Mouse (Mus musculus) gastrocnemius, adult 2 months (tissue): ENCODE results near the gene Rnf126. TPM values are rescaled to one million over a fixed set of nuclear protein-coding genes. Genes with fewer than 3 reads are reported as not detected.
A peak's percentile ranks its signal among the peaks of the same experiment; 100 is the strongest.

Source experiments
- DNase-seq: peaks from one replicate; pipeline ENCODE4 v3.0.0; 2022
- H3K27ac ChIP-seq: fragments of 200-600 bp; 2 replicates; pipeline ENCODE4 v1.8.1; 2022; ENCODE audit warnings: mild to moderate bottlenecking
- H3K4me3 ChIP-seq: fragments of 200-600 bp; 2 replicates; pipeline ENCODE4 v1.8.1; 2022; ENCODE audit warnings: mild to moderate bottlenecking, moderate library complexity
- CTCF ChIP-seq: fragments of 200-600 bp; IDR thresholded peaks from 2 replicates; pipeline ENCODE4 v1.8.1; 2022; ENCODE audit warnings: antibody characterized with exemption, mild to moderate bottlenecking, moderate library complexity
- intact Hi-C: fragments of 180-260 bp; cut with DNase I; formaldehyde crosslinking; loops from one replicate; pipeline ENCODE4 v1.15.1; 2025
- total RNA-seq, 2 experiments: library from RNA; stranded (reverse); gene quantifications; 2 replicates each; pipeline ENCODE4 v1.2.3; 2021

The Rnf126 gene
- total RNA-seq, 2 experiments from 2014 or later, result 46.1 to 53.6 TPM

DNA sequence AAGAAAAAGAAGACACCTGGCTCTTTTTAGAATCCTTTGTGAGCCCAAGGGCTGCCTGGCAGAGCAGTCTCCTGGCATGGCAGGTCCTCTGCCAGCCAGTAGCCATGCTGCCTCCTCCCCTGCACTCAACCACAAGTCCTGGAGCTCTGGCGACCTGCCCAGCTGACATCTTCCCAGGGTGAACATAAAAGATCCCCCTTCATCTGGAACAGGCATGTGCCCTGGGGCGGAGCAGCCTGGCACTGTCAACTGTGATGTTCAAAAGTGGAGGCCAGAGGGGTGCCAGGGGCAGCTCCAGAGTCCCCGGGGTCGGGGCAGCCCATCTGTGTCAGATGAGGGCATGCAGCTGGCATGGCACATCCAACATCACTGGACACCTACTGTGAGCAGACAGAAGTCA, 51.8 kb downstream of the Rnf126 start:
- no peak for DNase-seq
- H3K27ac ChIP-seq, result no peak overlapping the region
- intact Hi-C loops, result loop anchor here (5.0 kb wide), 1 partner anchor 67 kb away; no protein-coding TSS in a partner anchor
- no peak for TF ChIP-seq CTCF
- H3K4me3 ChIP-seq, result no peak overlapping the region

DNA sequence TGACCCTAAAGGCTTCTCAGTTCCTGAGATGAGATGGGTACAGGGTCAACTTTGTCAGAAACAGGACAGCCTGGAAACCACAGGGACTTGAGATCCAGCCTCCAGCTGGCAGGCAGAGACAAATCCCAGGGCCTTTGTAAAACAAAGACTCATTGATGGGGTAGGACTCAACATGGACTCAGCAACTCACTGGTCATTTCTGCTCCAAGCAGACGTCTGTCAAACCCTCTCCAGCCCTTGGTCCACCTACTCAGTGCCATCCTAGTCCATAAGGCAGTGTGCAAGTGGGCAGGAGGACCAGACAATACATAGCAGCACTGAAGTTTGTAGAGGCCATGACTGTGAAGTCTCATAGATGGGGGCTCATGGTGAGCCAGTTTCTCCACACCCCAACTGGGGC, 53.6 kb downstream of the Rnf126 start:
- intact Hi-C loops, result loop anchor here (5.0 kb wide), 1 partner anchor 69 kb away; no protein-coding TSS in a partner anchor
- H3K4me3 ChIP-seq, result no peak overlapping the region
- no peak for TF ChIP-seq CTCF
- H3K27ac ChIP-seq, result no peak overlapping the region
- no peak for DNase-seq

DNA sequence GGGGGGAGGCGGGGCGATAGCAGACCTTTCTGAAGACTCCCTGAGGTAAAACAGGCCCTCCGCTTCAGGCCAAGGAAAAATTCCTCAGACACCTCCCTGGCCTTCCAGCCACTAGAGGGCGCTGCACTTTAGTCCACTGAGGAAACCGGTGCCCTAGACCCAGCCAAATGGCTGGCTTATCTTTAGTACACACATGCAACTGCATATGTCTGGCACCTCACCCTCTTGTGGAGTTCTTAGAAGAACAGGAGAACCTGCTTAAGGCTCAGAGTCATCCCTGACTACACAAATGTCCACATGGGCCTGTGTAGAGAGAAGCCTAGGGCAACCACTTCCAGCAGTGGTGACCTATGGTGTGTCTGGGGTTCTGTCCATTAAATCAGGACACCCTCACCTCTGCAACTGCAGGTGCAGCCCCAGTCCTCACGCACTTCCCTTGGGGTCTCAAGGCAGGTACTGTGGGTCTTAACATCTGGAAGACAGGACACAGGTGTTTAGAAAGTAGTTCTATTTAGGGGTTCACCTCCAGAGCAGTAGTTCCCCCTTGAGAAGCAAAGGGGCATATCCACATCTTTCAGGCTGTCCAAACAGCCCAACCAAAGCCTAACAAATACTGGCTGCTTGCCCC, 54.1 kb downstream of the Rnf126 start:
- H3K27ac ChIP-seq, result no peak overlapping the region
- intact Hi-C loops, result loop anchor here (5.0 kb wide), 1 partner anchor 70 kb away; no protein-coding TSS in a partner anchor
- H3K4me3 ChIP-seq, result no peak overlapping the region
- peak; percentile 89 for DNase-seq
- peak; percentile 74 for TF ChIP-seq CTCF

DNA sequence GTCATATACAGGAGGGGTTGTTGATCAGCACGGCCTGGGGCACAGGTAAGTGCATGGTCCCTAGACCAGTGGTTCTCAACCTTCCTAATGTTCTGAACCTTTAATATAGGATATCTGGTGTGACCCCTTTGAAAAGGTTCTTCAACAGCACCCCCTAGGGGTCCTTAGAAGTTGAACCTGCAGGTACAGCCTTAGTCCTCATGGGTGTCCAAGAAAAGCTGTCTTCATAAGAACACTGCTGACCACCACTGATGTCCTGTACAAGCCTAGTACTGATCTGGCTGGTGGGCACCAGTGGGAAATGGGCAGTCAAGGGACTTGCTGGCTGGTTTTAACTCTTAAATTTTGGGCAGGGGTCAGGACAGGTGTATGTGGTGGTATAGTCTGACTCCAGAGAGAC, 54.7 kb downstream of the Rnf126 start:
- TF ChIP-seq CTCF, result peak; percentile 47
- DNase-seq, result peak; percentile 17
- Histone ChIP-seq H3K4me3 (no peak overlapping the region), H3K27ac (no peak overlapping the region)
- intact Hi-C loops, result loop anchor here (5.0 kb wide), 1 partner anchor 70 kb away; no protein-coding TSS in a partner anchor

DNA sequence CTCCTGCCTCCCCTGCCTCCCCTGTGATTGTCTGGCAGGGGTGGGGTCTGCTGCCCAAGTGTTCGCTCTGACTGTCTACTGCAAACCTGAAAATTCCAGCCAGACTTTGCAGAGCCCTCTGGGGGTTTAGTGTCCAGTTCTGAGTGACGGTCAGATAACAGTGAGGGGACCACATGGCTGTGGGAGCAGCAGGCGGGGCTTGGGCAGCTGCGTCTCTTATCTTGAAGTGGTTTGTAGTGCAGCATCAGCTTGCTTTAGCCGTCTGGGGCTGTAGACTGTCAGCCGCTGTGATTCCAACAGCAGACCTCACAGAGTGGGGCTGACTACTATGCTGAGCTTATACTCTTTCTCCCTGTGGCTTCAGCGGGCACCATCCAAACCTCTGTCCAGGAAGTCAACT, 57.4 kb downstream of the Rnf126 start:
- Histone ChIP-seq H3K27ac (peak overlapping the region; percentile 100), H3K4me3 (peak overlapping the region; percentile 92)
- intact Hi-C loops, result no loop called here
- DNase-seq, result no peak
- no peak for TF ChIP-seq CTCF

- Histone ChIP-seq H3K27ac (peak overlapping the region; percentile 100), H3K4me3 (peak overlapping the region; percentile 92)
- intact Hi-C loops, result no loop called here
- TF ChIP-seq CTCF, result 0 out of 2 replicates have a peak, but pooled peaks have one; percentile 1
- peak; percentile 74 for DNase-seq
Measured at GRCm38 (mm10) chr10:79708668-79709067, 58.1 kb downstream of the Rnf126 start.

Other genes with a start within 250 kb of the Rnf126 start
- under 1 TPM; 0.71 to 0.73 TPM for gene Plpp2, start 233.2 kb downstream of the Rnf126 start, total RNA-seq
- 10 to 100 TPM; 15.8 to 18.9 TPM for gene Mier2, start 211.8 kb downstream of the Rnf126 start, total RNA-seq
- gene Theg, start 179.6 kb downstream of the Rnf126 start, total RNA-seq, result not detected
- gene C2cd4c, start 152.9 kb downstream of the Rnf126 start, total RNA-seq, result under 1 TPM; 0.20 to 0.51 TPM
- gene Shc2, start 129.0 kb downstream of the Rnf126 start, total RNA-seq, result 1 to 10 TPM; 3.2 to 7.5 TPM
- gene Odf3l2, start 121.2 kb downstream of the Rnf126 start, total RNA-seq, result 100 to 1,000 TPM in 1 of 2 experiments, 10 to 100 TPM in 1; 56.6 to 180 TPM
- gene Madcam1, start 102.4 kb downstream of the Rnf126 start, total RNA-seq, result not detected
- 10 to 100 TPM; 18.4 to 19.2 TPM for gene Tpgs1, start 97.6 kb downstream of the Rnf126 start, total RNA-seq
- 100 to 1,000 TPM; 366 to 415 TPM for gene Cdc34, start 84.8 kb downstream of the Rnf126 start, total RNA-seq
- gene Gzmm, start 77.9 kb downstream of the Rnf126 start, total RNA-seq, result 1 to 10 TPM; 7.2 to 9.8 TPM
- 100 to 1,000 TPM; 650 to 652 TPM for gene Bsg, start 62.5 kb downstream of the Rnf126 start, total RNA-seq
- under 1 TPM; 0.47 to 0.84 TPM for gene Hcn2, start 50.3 kb downstream of the Rnf126 start, total RNA-seq
- 10 to 100 TPM; 27.0 to 40.8 TPM for gene Polrmt, start 20.4 kb downstream of the Rnf126 start, total RNA-seq
- not detected for gene Fgf22, start 11.9 kb downstream of the Rnf126 start, total RNA-seq
- gene Fstl3, start 10.3 kb upstream of the Rnf126 start, total RNA-seq, result 1 to 10 TPM; 1.0 to 1.5 TPM
- gene Prss57, start 24.0 kb upstream of the Rnf126 start, total RNA-seq, result not detected
- gene Palm, start 26.6 kb upstream of the Rnf126 start, total RNA-seq, result 10 to 100 TPM; 18.1 to 23.0 TPM
- gene Misp, start 54.0 kb upstream of the Rnf126 start, total RNA-seq, result not detected
- gene Ptbp1, start 87.5 kb upstream of the Rnf126 start, total RNA-seq, result 10 to 100 TPM; 18.8 to 25.1 TPM
- not detected for gene Prtn3, start 107.5 kb upstream of the Rnf126 start, total RNA-seq
- under 1 TPM in 1 of 2 experiments, not detected in 1; 0.17 TPM for gene Plppr3, start 107.7 kb upstream of the Rnf126 start, total RNA-seq
- gene Elane, start 119.3 kb upstream of the Rnf126 start, total RNA-seq, result not detected
- 10 to 100 TPM; 12.9 to 77.1 TPM for gene Cfd, start 123.9 kb upstream of the Rnf126 start, total RNA-seq
- gene Med16, start 142.0 kb upstream of the Rnf126 start, total RNA-seq, result 10 to 100 TPM; 32.6 to 37.2 TPM
- not detected for gene Gm26602, start 143.9 kb upstream of the Rnf126 start, total RNA-seq
- gene Kiss1r, start 150.0 kb upstream of the Rnf126 start, total RNA-seq, result under 1 TPM; 0.17 to 0.23 TPM
- gene R3hdm4, start 154.3 kb upstream of the Rnf126 start, total RNA-seq, result 100 to 1,000 TPM; 107 to 121 TPM
- 1 to 10 TPM; 1.8 to 2.1 TPM for gene Arid3a, start 160.1 kb upstream of the Rnf126 start, total RNA-seq
- gene Wdr18, start 193.2 kb upstream of the Rnf126 start, total RNA-seq, result 10 to 100 TPM; 19.7 to 22.0 TPM
- under 1 TPM; 0.25 to 0.28 TPM for gene Grin3b, start 203.8 kb upstream of the Rnf126 start, total RNA-seq
- gene Tmem259, start 217.4 kb upstream of the Rnf126 start, total RNA-seq, result 10 to 100 TPM; 70.9 to 75.1 TPM
- 1 to 10 TPM; 3.9 to 9.7 TPM for gene Cnn2, start 221.6 kb upstream of the Rnf126 start, total RNA-seq
- 1 to 10 TPM; 6.7 to 7.2 TPM for gene Abca7, start 229.5 kb upstream of the Rnf126 start, total RNA-seq
- 1 to 10 TPM in 1 of 2 experiments, under 1 TPM in 1; 0.97 to 1.4 TPM for gene Arhgap45, start 249.7 kb upstream of the Rnf126 start, total RNA-seq